Mouse (Mus musculus): ENCODE measurements around the gene Gpr107. TPM values are rescaled to one million over a fixed set of nuclear protein-coding genes. Genes with fewer than 3 reads are reported as not detected.

The Gpr107 gene
- polyA plus RNA-seq, 1 experiment from 2014 or later: 9.8 TPM

DNA sequence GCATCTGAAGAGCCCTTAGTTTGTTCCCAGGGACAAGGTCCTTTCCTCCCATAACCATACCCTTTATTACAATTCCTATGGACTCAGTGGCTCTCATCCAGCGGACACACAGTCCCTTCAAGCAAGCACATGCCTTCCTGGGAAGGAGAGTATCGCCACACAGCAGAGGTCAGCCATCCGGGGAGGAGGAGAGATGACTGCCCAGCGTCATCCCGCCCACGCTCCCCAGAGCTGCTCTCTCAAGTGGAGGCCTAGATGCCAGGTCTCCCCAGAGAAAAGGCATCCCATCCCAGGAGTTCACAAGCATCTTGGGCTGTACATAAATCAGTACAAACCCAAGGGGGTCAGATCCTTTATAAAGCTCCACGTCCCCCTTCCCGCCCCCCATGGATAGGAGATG is 19.4 kb upstream of the Gpr107 start:
- Histone ChIP-seq H3K4me3 (ENCODE audit: low read depth, low read length) (no peak overlapping the region), H3K27me3 (ENCODE audit: insufficient read depth, low read length) (no peaks in the 10 kb centered on the region), H3K4me1 (ENCODE audit: insufficient read depth) (peaks cover 30% of the 10 kb centered on the region), H3K9ac (replicated peaks) (no peak overlapping the region), H3K36me3 (replicated peaks; ENCODE audit: insufficient read depth, low read length) (no peaks in the 10 kb centered on the region), H3K9me3 (ENCODE audit: low read length) (no peaks in the 10 kb centered on the region), H3K4me2 (ENCODE audit: low read depth, low read length) (no peak overlapping the region), H3K27ac (ENCODE audit: low read depth) (no peak overlapping the region)
- ATAC-seq (no peak), DNase-seq (no peak)
- TF ChIP-seq EP300 (IDR thresholded peaks at IDR 0.05; ENCODE audit: low read depth) (no peak), CTCF (IDR thresholded peaks at IDR 0.05; ENCODE audit: low read depth) (no peak)
- 81% methylated on average over 8 of the region's 8 CpGs for WGBS (ENCODE audit: insufficient replicate concordance)

DNA sequence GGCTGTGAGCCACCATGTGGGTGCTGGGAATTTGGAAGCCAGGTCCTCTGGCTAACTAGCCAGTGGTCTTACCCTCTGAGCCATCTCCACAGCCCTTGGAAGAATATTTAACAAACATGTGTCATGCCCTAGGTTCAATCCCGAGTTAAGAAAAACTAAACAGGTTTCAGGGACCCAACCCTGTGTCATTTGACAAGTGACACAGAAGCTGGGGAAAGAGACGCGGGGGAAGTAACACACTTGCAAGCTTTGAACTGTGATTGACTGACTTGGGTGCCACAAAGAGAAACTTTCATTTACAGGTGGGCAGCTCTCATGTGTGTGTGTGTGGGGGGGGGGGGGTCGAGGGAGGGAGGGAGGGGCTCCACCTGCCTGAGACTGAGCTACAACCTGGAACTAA is 18.1 kb upstream of the Gpr107 start:
- WGBS (ENCODE audit: insufficient replicate concordance): 79% methylated on average over 3 of the region's 4 CpGs
- DNase-seq: no peak

DNA sequence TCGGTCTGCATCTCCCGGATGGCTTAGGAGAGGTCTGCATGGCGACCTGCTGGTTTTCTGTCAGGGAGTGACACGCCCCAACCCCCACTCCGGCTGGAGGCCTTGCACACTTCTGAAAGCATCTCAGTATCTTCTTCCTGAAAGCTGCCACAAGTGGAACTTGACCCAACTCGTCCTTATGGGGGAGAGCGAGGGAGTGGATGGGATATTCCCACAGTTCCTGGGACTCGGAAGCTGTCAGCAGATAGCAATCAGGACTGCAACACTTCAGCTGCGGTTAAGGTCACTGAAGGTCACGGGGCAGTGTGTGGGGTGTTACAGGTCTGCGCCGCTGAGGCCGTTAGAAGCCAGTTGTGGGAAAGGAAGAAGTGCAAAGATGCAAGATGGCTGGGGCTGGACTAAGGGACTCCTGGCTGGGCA is 16.6 kb upstream of the Gpr107 start:
- WGBS (ENCODE audit: insufficient replicate concordance): 43% methylated on average over 13 of the region's 13 CpGs
- no peak for TF ChIP-seq EP300 (IDR thresholded peaks at IDR 0.05; ENCODE audit: low read depth)
- no peak for TF ChIP-seq CTCF (IDR thresholded peaks at IDR 0.05; ENCODE audit: low read depth)
- Histone ChIP-seq H3K4me2 (ENCODE audit: low read depth, low read length) (no peak overlapping the region), H3K4me1 (ENCODE audit: insufficient read depth) (peaks cover 26% of the 10 kb centered on the region), H3K9ac (replicated peaks) (no peak overlapping the region), H3K9me3 (ENCODE audit: low read length) (no peaks in the 10 kb centered on the region), H3K27ac (ENCODE audit: low read depth) (no peak overlapping the region), H3K36me3 (replicated peaks; ENCODE audit: insufficient read depth, low read length) (no peaks in the 10 kb centered on the region), H3K4me3 (ENCODE audit: low read depth, low read length) (no peak overlapping the region), H3K27me3 (ENCODE audit: insufficient read depth, low read length) (no peaks in the 10 kb centered on the region)
- no peak for DNase-seq
- no peak for ATAC-seq

More for the DNA sequence above, 18.1 kb upstream of the Gpr107 start:
- no peak overlapping the region for H3K4me2 ChIP-seq (ENCODE audit: low read depth, low read length)
- no peak for ATAC-seq
- no peak overlapping the region for H3K9ac ChIP-seq (replicated peaks)
- H3K4me3 ChIP-seq (ENCODE audit: low read depth, low read length): no peak overlapping the region
- peaks cover 26% of the 10 kb centered on the region for H3K4me1 ChIP-seq (ENCODE audit: insufficient read depth)
- H3K9me3 ChIP-seq (ENCODE audit: low read length): no peaks in the 10 kb centered on the region
- H3K27ac ChIP-seq (ENCODE audit: low read depth): no peak overlapping the region
- H3K27me3 ChIP-seq (ENCODE audit: insufficient read depth, low read length): no peaks in the 10 kb centered on the region
- TF ChIP-seq CTCF (IDR thresholded peaks at IDR 0.05; ENCODE audit: low read depth): no peak
- TF ChIP-seq EP300 (IDR thresholded peaks at IDR 0.05; ENCODE audit: low read depth): no peak
- H3K36me3 ChIP-seq (replicated peaks; ENCODE audit: insufficient read depth, low read length): no peaks in the 10 kb centered on the region

DNA sequence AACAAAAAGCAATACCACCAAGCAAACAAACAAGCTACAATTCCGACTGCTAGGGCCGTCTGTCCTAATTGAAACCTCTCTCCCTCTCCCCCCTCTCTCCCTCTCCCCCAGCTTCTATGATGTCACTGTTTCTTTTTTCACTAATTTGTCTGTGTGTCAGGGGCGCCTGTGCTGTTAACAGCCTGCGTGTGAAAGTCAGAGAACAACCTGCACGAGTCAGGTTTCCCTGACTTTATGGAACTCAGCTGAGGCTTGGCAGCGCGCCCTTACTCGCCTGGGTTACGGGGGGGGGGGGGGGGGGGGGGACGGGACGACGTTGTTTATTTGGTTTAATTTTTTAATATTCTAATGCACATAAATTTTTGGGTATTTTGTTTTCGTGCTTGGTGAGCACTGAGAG is 15.8 kb upstream of the Gpr107 start:
- WGBS (ENCODE audit: insufficient replicate concordance): 62% methylated on average over 13 of the region's 13 CpGs
- no peaks in the 10 kb centered on the region for H3K36me3 ChIP-seq (replicated peaks; ENCODE audit: insufficient read depth, low read length)
- H3K27ac ChIP-seq (ENCODE audit: low read depth): peak overlapping the region; percentile 34; the same call in 1 of the 2 replicates
- H3K4me2 ChIP-seq (ENCODE audit: low read depth, low read length): no peak overlapping the region
- no peaks in the 10 kb centered on the region for H3K9me3 ChIP-seq (ENCODE audit: low read length)
- DNase-seq (no peak), ATAC-seq (no peak)
- no peaks in the 10 kb centered on the region for H3K27me3 ChIP-seq (ENCODE audit: insufficient read depth, low read length)
- no peak overlapping the region for H3K4me3 ChIP-seq (ENCODE audit: low read depth, low read length)
- H3K4me1 ChIP-seq (ENCODE audit: insufficient read depth): peaks cover 24% of the 10 kb centered on the region
- no peak for TF ChIP-seq CTCF (IDR thresholded peaks at IDR 0.05; ENCODE audit: low read depth)
- TF ChIP-seq EP300 (IDR thresholded peaks at IDR 0.05; ENCODE audit: low read depth): no peak
- H3K9ac ChIP-seq (replicated peaks): no peak overlapping the region

DNA sequence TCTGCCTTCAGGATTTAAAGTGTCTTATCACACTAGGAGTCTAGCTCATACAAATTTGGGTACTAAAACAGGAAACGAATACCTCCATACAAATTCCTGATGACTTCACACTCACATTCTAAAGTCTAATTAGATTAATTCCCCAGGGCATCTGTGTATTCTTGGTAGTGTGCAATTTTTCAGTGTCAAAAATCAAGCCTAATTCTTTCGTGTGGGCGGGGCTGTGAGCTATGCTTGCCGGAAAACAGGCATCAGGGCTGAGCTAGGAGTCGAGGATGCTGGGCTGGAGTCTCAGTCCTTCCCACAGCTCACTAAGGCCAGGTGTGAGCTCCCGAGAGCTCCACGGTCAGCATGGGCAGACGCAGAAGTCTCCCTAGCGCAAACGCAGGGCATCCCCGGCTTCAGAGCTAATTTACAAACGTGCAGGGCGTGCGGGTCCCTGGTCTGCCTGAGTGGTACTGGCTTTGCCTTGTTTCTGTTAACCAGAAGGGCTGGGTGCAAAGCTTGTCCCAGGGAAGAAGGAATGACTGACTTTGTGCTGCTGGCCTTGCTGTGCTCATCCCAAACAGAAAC is 15.0 kb upstream of the Gpr107 start:
- 82% methylated on average over 14 of the region's 14 CpGs for WGBS (ENCODE audit: insufficient replicate concordance)
- ATAC-seq (no peak), DNase-seq (no peak)

DNA sequence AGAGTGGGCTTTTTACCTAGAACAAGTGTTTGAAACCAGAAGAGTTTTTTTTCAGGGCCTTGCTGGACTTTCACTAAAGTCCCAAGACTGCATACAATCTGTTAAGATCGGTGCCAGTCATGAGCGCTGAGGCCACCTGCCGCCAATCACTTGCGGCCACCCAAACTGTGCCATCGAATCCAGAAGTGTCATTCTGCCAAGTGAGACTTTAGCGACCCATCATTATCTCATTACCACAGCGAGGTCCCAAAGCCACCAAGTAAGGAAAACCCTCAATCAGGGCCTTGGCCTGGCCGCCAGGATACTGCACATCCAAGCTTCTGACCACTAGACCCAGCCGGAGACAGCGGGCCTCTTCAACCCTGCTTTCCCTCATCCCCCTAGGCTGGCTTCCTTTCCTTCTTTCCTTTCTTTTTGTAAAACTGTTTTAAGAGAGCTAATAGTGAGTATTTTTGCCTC is 12.9 kb upstream of the Gpr107 start:
- H3K36me3 ChIP-seq (replicated peaks; ENCODE audit: insufficient read depth, low read length): no peaks in the 10 kb centered on the region
- no peak overlapping the region for H3K4me3 ChIP-seq (ENCODE audit: low read depth, low read length)
- H3K9ac ChIP-seq (replicated peaks): no peak overlapping the region
- no peak for ATAC-seq
- 0 out of 2 replicates have a peak, but pooled peaks cover 2% of the 10 kb centered on the region for H3K27me3 ChIP-seq (ENCODE audit: insufficient read depth, low read length)
- H3K27ac ChIP-seq (ENCODE audit: low read depth): no peak overlapping the region
- no peak for DNase-seq
- H3K9me3 ChIP-seq (ENCODE audit: low read length): no peaks in the 10 kb centered on the region
- 58% methylated on average over 10 of the region's 10 CpGs for WGBS (ENCODE audit: insufficient replicate concordance)
- H3K4me2 ChIP-seq (ENCODE audit: low read depth, low read length): 0 out of 2 replicates have a peak overlapping the region, but pooled peaks have one; percentile 11
- H3K4me1 ChIP-seq (ENCODE audit: insufficient read depth): peaks cover 35% of the 10 kb centered on the region
- no peak for TF ChIP-seq CTCF (IDR thresholded peaks at IDR 0.05; ENCODE audit: low read depth)
- TF ChIP-seq EP300 (IDR thresholded peaks at IDR 0.05; ENCODE audit: low read depth): no peak

More for the DNA sequence above, 15.0 kb upstream of the Gpr107 start:
- H3K4me1 ChIP-seq (ENCODE audit: insufficient read depth): peaks cover 24% of the 10 kb centered on the region
- no peaks in the 10 kb centered on the region for H3K36me3 ChIP-seq (replicated peaks; ENCODE audit: insufficient read depth, low read length)
- H3K27ac ChIP-seq (ENCODE audit: low read depth): no peak overlapping the region
- no peak overlapping the region for H3K9ac ChIP-seq (replicated peaks)
- H3K9me3 ChIP-seq (ENCODE audit: low read length): no peaks in the 10 kb centered on the region
- no peak overlapping the region for H3K4me3 ChIP-seq (ENCODE audit: low read depth, low read length)
- no peak overlapping the region for H3K4me2 ChIP-seq (ENCODE audit: low read depth, low read length)
- no peak for TF ChIP-seq CTCF (IDR thresholded peaks at IDR 0.05; ENCODE audit: low read depth)
- TF ChIP-seq EP300 (IDR thresholded peaks at IDR 0.05; ENCODE audit: low read depth): no peak
- no peaks in the 10 kb centered on the region for H3K27me3 ChIP-seq (ENCODE audit: insufficient read depth, low read length)

Measured in liver, postnatal 0 days (tissue).